Mouse (Mus musculus) lung, adult 18-20 months (tissue): ENCODE results near the gene Akap6.

Experiments used
- DNase-seq, 2 experiments: peaks; one replicate each; pipeline ENCODE4 v3.0.0; 2022; ENCODE audit warnings: mixed read lengths in 2 of 2

Akap6 gene

GRCm38 (mm10) chr12:52918939-52919338 is 219.8 kb downstream of the Akap6 start:
- DNase-seq, result no peak

GRCm38 (mm10) chr12:52922510-52922909 is 223.3 kb downstream of the Akap6 start:
- DNase-seq, result no peak

- DNase-seq, result no peak
These were observed 226.3 kb downstream of the Akap6 start for GRCm38 (mm10) chr12:52925448-52925847.

GRCm38 (mm10) chr12:52933832-52934231 is 234.6 kb downstream of the Akap6 start:
- no peak for DNase-seq

- no peak for DNase-seq
These were observed 235.8 kb downstream of the Akap6 start for GRCm38 (mm10) chr12:52934989-52935388.

- DNase-seq, result no peak
These were observed 239.6 kb downstream of the Akap6 start for GRCm38 (mm10) chr12:52938786-52939185.

- DNase-seq, result no peak
These were observed 240.3 kb downstream of the Akap6 start for GRCm38 (mm10) chr12:52939324-52939946.

GRCm38 (mm10) chr12:52941941-52942340 is 242.8 kb downstream of the Akap6 start:
- DNase-seq, result no peak

GRCm38 (mm10) chr12:52944274-52944673 is 245.1 kb downstream of the Akap6 start:
- no peak for DNase-seq

- DNase-seq, result no peak
These were observed 245.8 kb downstream of the Akap6 start for GRCm38 (mm10) chr12:52944949-52945348.

- no peak for DNase-seq
These were observed 251.5 kb downstream of the Akap6 start for GRCm38 (mm10) chr12:52950660-52951059.

GRCm38 (mm10) chr12:52957587-52957986 is 258.4 kb downstream of the Akap6 start:
- DNase-seq, result no peak

GRCm38 (mm10) chr12:52957994-52958393 is 258.8 kb downstream of the Akap6 start:
- no peak for DNase-seq

- DNase-seq, result no peak
These were observed 292.6 kb downstream of the Akap6 start for GRCm38 (mm10) chr12:52991745-52992144.

GRCm38 (mm10) chr12:53012336-53012735 is 313.2 kb downstream of the Akap6 start:
- no peak for DNase-seq

- DNase-seq, result no peak
These were observed 315.4 kb downstream of the Akap6 start for GRCm38 (mm10) chr12:53014539-53014938.

GRCm38 (mm10) chr12:53024575-53025246 is 325.5 kb downstream of the Akap6 start:
- no peak for DNase-seq

- no peak for DNase-seq
These were observed 328.1 kb downstream of the Akap6 start for GRCm38 (mm10) chr12:53027308-53027707.

- DNase-seq, result no peak
These were observed 329.7 kb downstream of the Akap6 start for GRCm38 (mm10) chr12:53028926-53029325.

GRCm38 (mm10) chr12:53029910-53030309 is 330.7 kb downstream of the Akap6 start:
- no peak for DNase-seq

- DNase-seq, result no peak
These were observed 333.6 kb downstream of the Akap6 start for GRCm38 (mm10) chr12:53032762-53033161.

GRCm38 (mm10) chr12:53033404-53033913 is 334.3 kb downstream of the Akap6 start:
- DNase-seq, result peak in 1 of 2 experiments; percentile 0

GRCm38 (mm10) chr12:53040634-53041033 is 341.5 kb downstream of the Akap6 start:
- DNase-seq, result no peak

- no peak for DNase-seq
These were observed 343.6 kb downstream of the Akap6 start for GRCm38 (mm10) chr12:53042739-53043138.
